Mouse (Mus musculus) erythroid progenitor cell, adult 5-6 weeks (primary cell): Measurements from ENCODE around the gene Zfp865. TPM values are rescaled to one million over a fixed set of nuclear protein-coding genes. Genes with fewer than 3 reads are reported as not detected.

Source experiments
- ATAC-seq: replicated peaks from 2 replicates; pipeline ENCODE4 v1.8.0; 2016; ENCODE audit warnings: moderate number of reproducible peaks, mild to moderate bottlenecking, moderate TSS enrichment, inconsistent platforms; ENCODE audit not compliant: poor library complexity, low FRiP score, severe bottlenecking
- total RNA-seq, 2 experiments: library from RNA; stranded (forward) in 1 of 2; stranded (reverse) in 1 of 2; fragments of 150-400 nt in 1 of 2; fragments of 186-747, 209-891 nt in 1 of 2; gene quantifications; 2 replicates each; pipeline versions ENCODE4 v1.2.3 to v1.2.4; 2015 to 2017; ENCODE audit warnings: low replicate concordance in 2 of 2

The Zfp865 gene
- total RNA-seq, 2 experiments from 2014 or later: 6.3 to 9.2 TPM

DNA sequence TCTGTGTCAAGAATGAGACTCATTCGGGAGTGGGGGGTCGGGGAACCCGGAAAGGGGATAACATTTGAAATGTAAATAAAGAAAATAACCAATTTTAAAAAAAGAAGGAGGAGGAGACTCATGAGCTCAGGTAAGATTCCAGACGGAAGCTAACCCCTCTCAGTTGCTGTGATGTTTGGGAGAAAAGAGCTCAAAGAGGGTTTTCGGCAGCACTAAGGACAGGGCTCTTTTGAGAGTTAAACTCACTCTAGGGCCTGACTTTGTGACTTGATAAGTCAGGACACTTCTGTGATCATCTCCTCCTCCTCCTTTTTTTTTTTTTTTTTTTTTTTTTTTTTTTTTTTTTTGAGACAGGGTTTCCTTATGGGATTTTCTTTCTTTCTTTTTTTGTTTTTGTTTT lies 18.8 kb downstream of the Zfp865 start:
- ATAC-seq: no peak

DNA sequence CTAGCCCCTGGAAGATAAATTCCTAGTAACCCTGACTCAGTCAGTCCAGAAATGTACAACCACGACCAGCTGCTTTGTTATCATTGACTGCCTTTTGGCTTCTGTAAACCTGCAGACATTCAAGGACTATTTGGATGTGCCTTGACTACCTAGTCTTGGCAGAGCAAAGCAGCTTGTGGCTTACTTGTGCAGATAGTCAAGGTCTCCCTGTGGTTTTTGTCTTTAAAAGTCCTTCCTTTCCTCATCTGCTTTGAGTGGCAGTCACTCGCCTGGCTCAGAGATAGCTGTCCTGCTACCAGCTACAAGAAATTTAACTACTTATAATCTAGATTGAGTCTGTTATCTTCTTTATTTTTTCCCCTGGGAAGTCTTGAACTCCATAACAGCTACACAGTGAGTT lies 24.8 kb downstream of the Zfp865 start:
- no peak for ATAC-seq

DNA sequence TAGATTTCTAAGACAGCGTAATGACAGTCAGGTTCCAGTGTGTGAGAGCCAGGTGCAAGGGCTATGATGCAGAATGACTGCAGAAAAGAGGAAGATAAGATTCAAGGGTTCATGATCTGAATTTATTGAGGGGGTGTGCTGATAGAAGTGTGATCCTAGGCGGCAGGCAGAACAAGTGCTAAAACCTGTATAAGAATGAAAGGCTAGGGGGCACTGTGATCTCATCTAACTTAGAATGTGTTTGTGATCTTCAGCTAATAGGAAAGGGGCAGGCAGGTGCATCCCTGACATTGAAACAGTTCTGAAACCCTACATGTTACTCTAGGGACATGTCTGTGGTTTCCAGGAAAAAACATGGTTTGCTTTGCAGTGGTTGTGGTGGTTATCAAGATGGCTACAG lies 25.9 kb downstream of the Zfp865 start:
- no peak for ATAC-seq

DNA sequence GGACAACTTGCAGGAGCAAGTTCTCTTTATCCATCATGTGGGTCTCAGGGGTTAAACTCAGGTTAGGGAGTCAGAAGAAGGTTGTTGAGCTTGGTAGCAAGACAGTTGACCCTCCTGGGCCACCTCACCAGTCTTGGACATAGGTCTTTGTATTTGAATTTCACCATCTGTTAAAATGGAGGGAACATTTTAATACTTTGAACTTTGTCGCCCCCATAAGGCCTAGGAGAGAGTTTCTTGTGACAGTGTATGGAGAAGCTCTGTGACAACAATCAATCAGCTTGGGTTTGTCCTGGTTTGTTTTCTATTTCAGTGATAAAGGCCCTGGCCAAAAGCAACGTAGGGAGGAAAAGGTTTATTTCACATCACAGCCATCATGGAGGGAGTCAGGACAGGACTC lies 27.1 kb downstream of the Zfp865 start:
- peak; percentile 59 for ATAC-seq

DNA sequence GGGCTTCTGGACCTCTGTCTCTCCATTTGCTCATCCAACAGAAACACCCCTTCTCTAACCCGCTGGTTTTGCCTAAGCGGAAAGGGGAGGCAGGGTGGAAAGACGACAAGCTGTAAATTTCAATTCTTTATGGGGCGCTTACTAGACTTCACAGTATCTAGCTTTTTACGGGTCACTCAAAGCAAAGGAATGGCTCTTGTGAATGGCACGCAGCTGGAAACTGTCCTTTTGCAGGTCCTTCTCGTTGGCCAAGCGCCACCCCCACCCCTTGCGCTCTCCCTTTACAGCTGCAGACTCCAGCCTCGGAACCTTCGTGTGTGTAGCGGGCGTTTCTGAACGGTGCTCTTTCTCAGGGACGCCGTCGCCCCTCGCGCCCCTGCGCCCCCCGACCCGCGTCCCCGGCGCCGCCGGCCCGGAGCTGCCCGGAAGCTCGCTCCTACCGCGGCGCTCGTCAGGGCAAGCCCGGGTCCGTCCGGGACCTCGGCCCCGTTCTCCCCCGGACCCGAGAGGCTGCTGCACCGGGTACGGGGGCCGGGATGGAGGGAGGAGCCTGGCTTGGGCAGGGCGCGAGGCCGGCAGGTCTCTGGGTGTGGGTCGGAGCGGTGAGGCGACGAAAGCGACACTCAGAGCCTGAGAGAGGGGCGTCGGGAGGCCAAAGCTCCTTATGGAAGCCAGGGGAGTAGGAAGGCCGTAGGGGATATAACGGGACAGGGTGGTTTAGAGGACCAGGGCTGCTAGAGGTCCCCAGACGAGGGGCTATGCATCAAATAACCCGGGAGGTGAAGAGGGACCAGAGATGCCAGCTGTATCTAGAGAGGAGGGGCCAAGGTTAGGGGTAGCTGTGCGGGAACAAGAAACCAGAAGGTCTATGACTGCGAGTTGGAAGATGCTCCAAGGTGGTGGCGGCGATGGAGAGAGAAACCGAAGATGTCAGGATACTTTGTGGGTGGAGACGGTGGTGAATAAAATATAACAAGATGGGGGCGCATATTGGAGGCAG lies 31.3 kb downstream of the Zfp865 start, which contains the start of gene Zfp580:
TSS of gene Zfp580 (plus strand) at position 346 of the 1,000 bp plus-strand sequence.
- no peak for ATAC-seq

GRCm38 (mm10) chr7:5052438-5052837 lies 32.3 kb downstream of the Zfp865 start:
- ATAC-seq: no peak

DNA sequence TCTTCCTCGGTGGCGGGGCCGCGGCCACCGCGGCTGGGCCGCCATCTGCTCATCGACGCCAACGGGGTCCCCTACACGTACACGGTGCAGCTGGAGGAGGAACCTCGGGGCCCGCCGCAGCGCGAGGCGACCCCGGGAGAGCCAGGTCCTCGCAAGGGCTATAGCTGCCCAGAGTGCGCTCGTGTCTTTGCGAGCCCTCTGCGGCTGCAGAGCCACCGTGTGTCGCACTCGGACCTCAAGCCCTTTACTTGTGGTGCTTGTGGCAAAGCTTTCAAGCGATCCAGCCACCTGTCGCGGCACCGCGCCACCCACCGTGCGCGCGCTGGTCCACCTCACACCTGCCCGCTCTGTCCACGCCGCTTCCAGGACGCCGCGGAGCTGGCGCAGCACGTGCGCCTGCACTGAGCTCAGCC lies 32.8 kb downstream of the Zfp865 start:
- ATAC-seq: no peak

DNA sequence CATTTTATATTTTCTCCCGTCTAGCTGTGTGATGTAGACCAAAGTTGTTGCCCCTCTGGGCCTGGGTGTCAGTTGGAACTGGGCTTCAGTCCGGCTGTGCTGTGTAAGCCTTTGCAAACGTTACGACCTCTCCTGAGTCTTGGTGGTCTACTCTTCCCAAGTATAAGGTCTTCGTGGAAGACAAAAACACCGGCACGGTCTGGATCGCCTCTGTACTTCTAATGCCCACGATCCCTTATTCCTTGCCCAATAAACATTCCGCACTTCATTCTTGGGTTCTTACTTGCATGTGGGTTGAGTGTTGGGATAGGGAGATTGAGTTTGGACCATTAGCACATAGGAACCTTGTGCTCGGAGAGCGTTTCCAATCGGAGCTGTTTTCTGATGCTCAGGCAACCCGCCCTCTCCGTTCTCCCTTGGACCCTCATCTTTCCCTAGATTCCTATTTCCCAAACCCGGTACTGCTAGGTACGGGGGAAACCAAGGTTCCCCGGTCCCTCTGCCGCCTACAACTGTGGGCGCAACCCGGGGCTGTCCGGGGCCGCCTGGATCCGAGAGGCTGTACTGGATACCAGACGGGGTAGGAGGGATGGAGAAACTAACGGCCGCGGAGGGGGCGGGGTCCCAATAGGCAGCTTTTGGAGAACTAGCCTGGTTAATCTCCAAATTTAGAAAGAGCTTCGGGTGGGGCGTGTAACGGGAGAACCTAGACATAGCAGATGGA lies 33.4 kb downstream of the Zfp865 start:
- no peak for ATAC-seq

- ATAC-seq: no peak
Measured at GRCm38 (mm10) chr7:5056651-5057263, 36.6 kb downstream of the Zfp865 start.

- ATAC-seq: no peak
Measured at GRCm38 (mm10) chr7:5057381-5057780, 37.2 kb downstream of the Zfp865 start.

- no peak for ATAC-seq
Measured at GRCm38 (mm10) chr7:5057804-5058203, 37.6 kb downstream of the Zfp865 start.

GRCm38 (mm10) chr7:5058631-5059030 lies 38.5 kb downstream of the Zfp865 start:
- ATAC-seq: no peak

DNA sequence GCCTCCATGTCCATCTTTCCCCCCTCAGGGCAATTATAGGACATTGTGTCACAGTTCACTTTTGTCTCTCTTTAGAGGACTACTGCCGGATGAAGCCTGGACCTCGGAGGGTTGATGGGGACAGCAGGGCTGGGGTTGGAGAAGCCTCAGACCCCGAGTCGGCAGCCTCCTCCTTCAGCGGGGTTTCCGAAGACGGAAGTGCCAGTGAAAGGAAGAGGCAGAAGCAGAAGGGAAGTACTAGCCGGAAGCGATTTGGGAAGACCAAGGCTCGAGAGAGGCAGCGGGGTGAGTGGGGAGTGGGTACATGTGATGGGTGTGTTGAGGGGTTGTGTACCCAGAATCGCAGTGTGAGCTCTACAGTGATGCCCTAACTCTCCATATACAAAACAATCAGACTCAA lies 39.2 kb downstream of the Zfp865 start:
- ATAC-seq: no peak

DNA sequence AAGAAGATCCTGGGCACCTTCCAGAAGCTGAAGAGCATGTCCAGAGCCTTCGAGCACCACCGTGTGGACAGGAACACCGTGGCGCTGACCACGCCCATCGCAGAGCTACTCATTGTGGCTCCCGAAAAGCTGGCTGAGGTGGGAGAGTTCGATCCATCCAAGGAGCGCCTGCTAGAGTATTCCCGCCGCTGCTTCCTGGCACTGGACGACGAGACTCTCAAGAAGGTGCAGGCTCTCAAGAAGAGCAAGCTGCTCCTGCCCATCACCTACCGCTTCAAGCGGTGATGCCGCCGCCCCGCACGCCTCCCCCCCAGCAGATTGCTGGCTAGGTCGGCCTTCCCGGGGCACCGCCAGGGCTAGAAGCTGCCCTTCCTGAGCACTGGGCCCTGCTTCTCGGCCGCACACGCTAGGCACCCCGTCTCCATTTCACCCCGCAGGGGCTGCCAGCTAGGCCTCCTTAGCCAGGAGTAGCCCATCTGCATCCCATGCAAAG lies 40.1 kb downstream of the Zfp865 start:
- peak; percentile 60 for ATAC-seq

DNA sequence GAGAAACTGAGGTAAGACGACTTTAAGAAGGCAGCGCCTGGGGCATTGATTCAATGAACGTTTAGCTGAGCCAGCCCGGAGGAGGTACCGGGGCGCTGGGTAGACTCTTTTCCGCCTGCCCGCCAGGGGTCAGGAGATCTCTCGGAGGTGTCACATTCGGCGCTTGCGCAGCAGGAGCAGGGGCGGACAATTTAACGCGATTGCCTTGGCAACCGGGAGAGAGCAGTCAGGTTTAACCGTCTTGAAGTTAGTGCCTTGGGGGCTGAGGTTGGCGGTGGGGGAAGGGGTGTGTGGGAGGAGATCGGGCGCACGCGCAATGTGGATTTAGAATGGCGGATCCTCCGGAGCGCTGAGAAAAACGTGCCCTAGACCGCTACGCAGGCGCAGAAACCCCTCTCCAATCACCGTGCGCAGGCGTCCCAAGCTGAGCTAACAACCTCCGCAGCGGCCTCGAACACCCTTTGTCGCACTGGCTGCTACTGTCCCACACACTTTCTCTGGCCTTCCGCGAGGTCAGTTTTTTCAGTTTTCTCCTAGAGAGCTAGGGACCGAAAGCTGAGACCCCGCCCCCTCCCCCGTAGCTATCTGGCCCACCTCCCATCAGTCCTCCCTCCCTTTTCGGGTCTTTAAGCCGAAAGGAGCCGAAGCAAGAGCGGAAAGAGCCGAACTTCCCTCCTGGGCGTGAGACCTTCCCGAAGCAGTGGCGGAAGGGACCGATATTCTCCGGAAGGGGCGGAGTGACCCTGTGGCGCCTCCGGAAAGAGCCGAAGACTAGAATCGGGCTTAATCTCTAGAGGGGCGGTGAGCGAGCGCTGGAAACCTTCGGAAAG lies 41.0 kb downstream of the Zfp865 start:
- peak; percentile 80 for ATAC-seq

DNA sequence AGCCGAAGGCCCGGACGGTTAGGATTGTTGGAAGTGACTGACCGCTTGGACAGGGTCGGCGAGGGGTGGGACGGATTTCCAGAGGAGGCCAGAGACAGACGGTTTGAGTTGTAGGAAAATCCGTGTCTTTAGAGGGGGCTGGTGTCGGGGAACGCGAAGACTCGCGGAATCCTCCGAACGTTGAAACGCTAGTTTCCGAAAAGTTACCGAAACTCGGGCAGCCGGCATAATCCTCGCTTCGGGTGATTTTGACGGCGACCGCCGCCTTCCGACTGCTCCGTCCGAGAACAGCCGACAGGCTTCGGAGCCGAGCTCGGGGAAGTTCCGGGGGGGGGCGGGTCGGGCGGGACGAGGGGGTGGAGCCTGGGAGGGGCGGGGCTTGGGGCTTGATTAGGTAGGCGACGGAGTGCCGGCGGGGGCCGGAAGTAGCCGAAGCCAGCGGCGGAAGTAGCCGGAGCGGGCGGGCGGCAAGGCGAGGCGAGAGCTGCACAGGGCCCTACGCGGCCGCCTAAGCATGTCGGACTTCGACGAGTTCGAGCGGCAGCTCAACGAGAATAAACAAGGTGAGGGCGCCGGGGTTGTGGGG lies 41.7 kb downstream of the Zfp865 start, which contains the start of gene U2af2:
TSS of gene U2af2 (plus strand) at position 370 of the 586 bp plus-strand sequence.
- peak; percentile 67 for ATAC-seq

DNA sequence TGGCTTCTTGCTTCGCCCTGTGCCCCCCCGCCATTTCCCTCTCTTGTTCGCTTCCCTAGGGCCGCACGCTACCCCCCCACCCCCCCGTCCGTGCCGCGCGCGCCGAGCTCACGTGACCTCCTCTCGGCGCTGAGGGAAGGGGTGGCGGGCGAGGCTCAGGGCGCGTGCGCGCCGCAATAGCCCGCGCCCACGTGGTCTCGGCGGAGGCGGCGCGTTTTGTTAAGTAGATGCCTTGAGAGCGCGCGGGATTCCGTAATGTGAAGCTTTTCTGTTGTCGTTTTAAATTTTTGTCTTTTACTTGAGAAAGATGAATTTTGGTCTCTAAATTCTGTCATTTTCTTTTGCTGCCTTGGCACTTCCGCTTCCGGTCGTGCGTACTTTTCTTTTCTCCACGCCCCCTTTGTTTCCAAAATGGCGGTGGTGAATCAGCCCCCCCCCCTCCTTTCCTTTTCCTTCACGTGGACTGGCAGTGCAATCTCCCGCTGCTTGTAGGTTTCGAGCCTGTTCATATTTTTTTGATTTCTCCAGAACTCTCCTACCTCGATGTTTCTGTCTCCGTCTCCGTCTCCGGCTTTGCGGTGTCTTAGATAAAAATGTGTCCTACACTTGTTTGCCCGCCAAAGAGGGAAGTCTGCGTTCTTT lies 42.3 kb downstream of the Zfp865 start:
- ATAC-seq: peak; percentile 13; the same call in 1 of the 2 replicates

DNA sequence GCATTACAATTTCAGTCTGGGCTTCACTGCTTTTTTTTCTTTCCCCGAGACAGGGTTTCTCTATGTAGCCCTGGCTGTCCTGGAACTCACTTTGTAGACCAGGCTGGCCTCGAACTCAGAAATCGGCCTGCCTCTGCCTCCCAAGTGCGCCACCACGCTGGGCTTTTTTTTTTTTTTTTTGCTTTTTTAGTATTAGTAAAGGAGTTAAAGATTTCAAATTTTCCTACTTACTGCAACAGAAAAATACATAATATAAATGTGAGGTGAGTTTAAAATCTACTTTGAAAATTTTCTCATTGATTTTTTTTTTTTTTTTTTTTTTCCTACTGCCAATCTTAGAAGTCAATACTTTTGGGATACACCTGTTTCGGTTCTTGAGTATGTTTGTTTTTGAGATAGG lies 44.7 kb downstream of the Zfp865 start:
- ATAC-seq: no peak
